Mouse (Mus musculus): ENCODE data around the gene Tnfrsf12a.

DNA sequence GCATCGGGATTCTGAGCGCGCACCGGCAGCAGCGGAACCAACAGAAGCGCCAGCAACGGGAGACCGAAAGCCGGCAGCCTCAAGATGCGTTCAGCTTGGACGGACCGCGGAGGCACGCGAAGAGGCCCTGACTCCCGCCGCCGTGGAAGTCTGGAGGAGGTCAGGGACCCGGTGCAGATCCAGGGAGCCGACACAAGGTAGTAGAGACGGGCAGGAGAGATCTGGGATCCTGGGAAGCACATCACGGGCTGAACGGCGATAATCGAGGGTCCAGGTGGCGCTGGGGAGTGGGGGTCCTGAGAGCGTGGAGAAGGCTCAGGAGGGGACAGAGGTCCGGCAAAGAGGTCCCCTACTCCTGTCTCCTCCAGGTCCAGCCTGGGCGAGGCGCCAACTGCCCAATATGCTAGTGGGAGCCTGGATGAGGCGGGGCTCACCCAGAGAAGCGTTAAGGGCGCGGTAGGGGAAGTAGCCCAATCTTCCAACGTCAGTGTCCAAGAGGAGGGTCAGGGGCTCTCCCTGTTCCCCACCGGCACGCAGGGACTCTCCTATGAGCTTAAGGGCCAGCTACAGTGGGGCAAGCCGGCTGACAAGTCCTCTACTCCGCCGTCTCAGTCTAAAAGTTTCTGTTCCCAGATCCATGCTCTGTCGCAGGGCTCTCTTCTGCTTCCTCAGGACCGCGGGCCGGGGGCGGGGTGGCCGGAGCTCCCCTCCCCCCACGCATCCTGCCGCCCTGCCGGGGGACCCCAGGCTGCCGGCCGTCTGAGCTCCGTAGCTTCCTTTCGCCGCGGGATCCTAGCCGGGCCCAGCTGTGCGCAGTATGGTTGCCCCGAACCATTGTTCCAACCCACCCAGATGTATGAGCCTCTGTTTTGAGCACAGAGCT is 32.4 kb downstream of the Tnfrsf12a start, which contains the start of gene Mmp25:
- TF ChIP-seq POLR2A (IDR thresholded peaks at IDR 0.05; ENCODE audit: extremely low read depth, insufficient read depth, low read length) = no peak
- TF ChIP-seq CTCF (IDR thresholded peaks at IDR 0.05; ENCODE audit: extremely low read depth, insufficient read depth, low read length) = no peak

Measured in cortical plate, adult 2 months (tissue).